Mouse (Mus musculus): ENCODE results near the gene Umod.

DNA sequence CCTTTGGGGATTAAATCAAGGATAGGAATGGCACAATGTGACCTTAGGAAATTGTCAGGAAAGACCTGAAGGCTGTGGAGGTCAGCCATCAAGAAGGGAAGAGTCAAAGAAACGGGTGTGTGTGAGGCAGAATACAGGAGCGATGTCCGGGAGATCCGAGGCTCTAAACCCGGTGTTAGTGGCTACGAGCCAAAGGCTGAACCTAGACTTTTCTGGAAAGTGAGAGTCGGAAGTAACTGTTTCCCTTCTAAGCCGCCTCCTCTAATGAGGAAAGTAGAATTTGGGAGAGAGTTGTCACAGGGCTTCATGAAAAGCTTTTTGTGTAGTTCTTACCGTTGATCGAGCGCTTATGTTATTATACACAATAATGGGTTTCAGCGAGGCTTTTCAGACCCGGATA is 47.4 kb upstream of the Umod start:
- TF ChIP-seq CTCF (IDR thresholded peaks at IDR 0.05; ENCODE audit: low read depth) (no peak), EP300 (IDR thresholded peaks at IDR 0.05; ENCODE audit: low read depth) (no peak)
